Mouse (Mus musculus) cerebellum, adult 2 months (tissue): ENCODE data around the gene Rpl32. TPM values are rescaled to one million over a fixed set of nuclear protein-coding genes. Genes with fewer than 3 reads are reported as not detected.

Experiments
- DNase-seq, 2 experiments: peaks; one replicate each; pipeline ENCODE4 v3.0.0; 2021
- H3K27ac ChIP-seq: fragments of 200-500 bp; 2 replicates; pipeline ENCODE4 v1.5.1; 2012; ENCODE audit warnings: low read length, control low read depth, inconsistent platforms; ENCODE audit not compliant: insufficient read depth
- H3K27me3 ChIP-seq: fragments of 200-500 bp; 2 replicates; pipeline ENCODE4 v1.6.1; 2012; ENCODE audit warnings: inconsistent platforms, mild to moderate bottlenecking, low read length, moderate library complexity; ENCODE audit not compliant: control insufficient read depth, insufficient read depth
- H3K4me1 ChIP-seq: fragments of 200-500 bp; 2 replicates; pipeline ENCODE4 v1.6.1; 2011; ENCODE audit warnings: low read length; ENCODE audit not compliant: control insufficient read depth, insufficient read depth
- H3K4me3 ChIP-seq: fragments of 200-500 bp; replicated peaks from 2 replicates; pipeline ENCODE3; 2011; ENCODE audit warnings: mild to moderate bottlenecking, low read depth, low read length, control low read depth; ENCODE audit not compliant: insufficient read depth
- CTCF ChIP-seq: fragments of 200-500 bp; IDR thresholded peaks from 2 replicates; pipeline ENCODE4 v1.5.1; 2011; ENCODE audit warnings: low read depth, mild to moderate bottlenecking, control low read depth, low read length, moderate library complexity, borderline replicate concordance; ENCODE audit not compliant: insufficient read depth
- POLR2A ChIP-seq: fragments of 200-500 bp; IDR thresholded peaks from 2 replicates; pipeline ENCODE4 v1.6.1; 2011; ENCODE audit warnings: low read length, control low read depth, borderline replicate concordance; ENCODE audit not compliant: insufficient read depth
- WGBS: fragments of 180-500 bp; shearing (Covaris S2); methylation state at CpG from one replicate; pipeline ENCODE4 v1.1.7; 2018; 5-methylcytosine and 5-hydroxymethylcytosine counted together
- polyA plus RNA-seq: library from polyadenylated mRNA; depleted of rRNA; stranded (reverse); fragments of >200 nt; gene quantifications from 2 replicates; pipeline ENCODE4 v1.2.3, GENCODE M21; 2012; rRNA removed

The Rpl32 gene
- polyA plus RNA-seq, 1 experiment: 720 TPM

GRCm38 (mm10) chr6:115760982-115761381 is 47.6 kb downstream of the Rpl32 start:
- TF ChIP-seq CTCF: no peak
- no peak for TF ChIP-seq POLR2A
- H3K27me3 ChIP-seq: no peaks in the 10 kb centered on the region
- DNase-seq: no peak
- 44% methylated on average over 4 of the region's 4 CpGs for WGBS
- H3K4me3 ChIP-seq: no peak overlapping the region
- no peak overlapping the region for H3K27ac ChIP-seq
- H3K4me1 ChIP-seq: no peaks in the 10 kb centered on the region

- WGBS: 84% methylated on average over 4 of the region's 4 CpGs
- DNase-seq: no peak
- TF ChIP-seq CTCF: no peak
- TF ChIP-seq POLR2A: no peak
- H3K27ac ChIP-seq: no peak overlapping the region
- H3K4me1 ChIP-seq: no peaks in the 10 kb centered on the region
- H3K27me3 ChIP-seq: no peaks in the 10 kb centered on the region
- H3K4me3 ChIP-seq: no peak overlapping the region
Observed at GRCm38 (mm10) chr6:115760137-115760536, 48.4 kb downstream of the Rpl32 start.

DNA sequence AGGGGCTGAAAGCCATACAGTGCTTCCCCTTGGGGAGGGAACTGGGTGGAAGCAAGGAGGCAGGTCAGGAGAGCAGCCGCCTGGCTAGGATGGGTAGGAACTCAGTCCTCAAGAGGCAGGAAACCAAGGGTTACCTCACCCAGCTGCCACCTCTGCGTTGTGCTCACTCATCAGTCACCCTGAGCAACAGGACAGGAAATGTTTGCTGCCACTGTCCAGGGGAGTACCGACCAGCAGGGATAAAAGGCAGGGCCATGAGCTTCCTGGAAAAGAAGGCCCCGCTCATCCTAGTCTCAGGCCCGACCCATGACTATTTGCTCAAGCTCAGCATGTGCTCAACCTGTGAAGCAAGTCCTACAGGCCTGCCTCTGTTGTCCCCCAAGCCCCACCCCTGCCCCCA is 49.1 kb downstream of the Rpl32 start:
- DNase-seq: no peak
- TF ChIP-seq POLR2A (no peak), CTCF (no peak)
- no peaks in the 10 kb centered on the region for H3K4me1 ChIP-seq
- H3K27me3 ChIP-seq: no peaks in the 10 kb centered on the region
- no peak overlapping the region for H3K27ac ChIP-seq
- no peak overlapping the region for H3K4me3 ChIP-seq
- 67% methylated on average over 5 of the region's 5 CpGs for WGBS

- Histone ChIP-seq H3K4me3 (no peak overlapping the region), H3K27ac (no peak overlapping the region), H3K27me3 (no peaks in the 10 kb centered on the region), H3K4me1 (no peaks in the 10 kb centered on the region)
- DNase-seq: no peak
- no peak for TF ChIP-seq CTCF
- no peak for TF ChIP-seq POLR2A
- 53% methylated on average over 9 of the region's 9 CpGs for WGBS
Observed at GRCm38 (mm10) chr6:115758981-115759435, 49.5 kb downstream of the Rpl32 start.

GRCm38 (mm10) chr6:115755536-115755935 is 53.0 kb downstream of the Rpl32 start:
- 67% methylated on average over 7 of the region's 7 CpGs for WGBS
- no peaks in the 10 kb centered on the region for H3K27me3 ChIP-seq
- H3K4me1 ChIP-seq: no peaks in the 10 kb centered on the region
- no peak for DNase-seq
- H3K4me3 ChIP-seq: no peak overlapping the region
- TF ChIP-seq CTCF (no peak), POLR2A (no peak)
- no peak overlapping the region for H3K27ac ChIP-seq

Other genes starting within 250 kb of the Rpl32 start
- 0.08 and 0.15 TPM in 2 replicates for gene Mkrn2os, start 216.2 kb downstream of the Rpl32 start, polyA plus RNA-seq
- 34.7 and 37.7 TPM in 2 replicates for gene Mkrn2, start 206.8 kb downstream of the Rpl32 start, polyA plus RNA-seq
- 148 and 152 TPM in 2 replicates for gene Raf1, start 132.1 kb downstream of the Rpl32 start, polyA plus RNA-seq
- gene Tmem40, start 46.3 kb downstream of the Rpl32 start, polyA plus RNA-seq: 2.7 and 3.5 TPM in 2 replicates
- 5.1 and 6.7 TPM in 2 replicates for gene Cand2, start 34.2 kb downstream of the Rpl32 start, polyA plus RNA-seq
- gene Efcab12, start 29.7 kb upstream of the Rpl32 start, polyA plus RNA-seq: 5.1 and 5.8 TPM in 2 replicates
- gene Mbd4, start 44.6 kb upstream of the Rpl32 start, polyA plus RNA-seq: 9.5 and 10.9 TPM in 2 replicates
- gene Ift122, start 44.7 kb upstream of the Rpl32 start, polyA plus RNA-seq: 22.3 TPM in 2 replicates
- 0.79 and 0.89 TPM in 2 replicates for gene Rho, start 123.0 kb upstream of the Rpl32 start, polyA plus RNA-seq
- gene H1foo, start 136.2 kb upstream of the Rpl32 start, polyA plus RNA-seq: not detected in 2 replicates
- gene Plxnd1, start 186.3 kb upstream of the Rpl32 start, polyA plus RNA-seq: 24.2 and 29.4 TPM in 2 replicates